Mouse (Mus musculus) myocyte (in vitro differentiated cells): ENCODE measurements around the gene Sash1.

Experiments used
- E2F4 ChIP-seq: IDR thresholded peaks from one replicate; pipeline ENCODE4 v1.6.1; 2011; ENCODE audit warnings: mild to moderate bottlenecking, control low read depth, moderate library complexity; ENCODE audit not compliant: insufficient read depth
- MAX ChIP-seq: IDR thresholded peaks from one replicate; pipeline ENCODE4 v1.6.1; 2011; ENCODE audit warnings: low read depth, mild to moderate bottlenecking, control low read depth
- POLR2A ChIP-seq: IDR thresholded peaks from one replicate; pipeline ENCODE4 v1.6.1; 2011; ENCODE audit warnings: low read depth, mild to moderate bottlenecking, control low read depth, moderate library complexity; ENCODE audit not compliant: insufficient read length
- POLR2AphosphoS2 ChIP-seq: IDR thresholded peaks from one replicate; pipeline ENCODE4 v1.6.1; 2011; ENCODE audit warnings: low read depth, control low read depth; ENCODE audit not compliant: insufficient read length
- TCF12 ChIP-seq: IDR thresholded peaks from one replicate; pipeline ENCODE4 v1.6.1; 2011; ENCODE audit warnings: mild to moderate bottlenecking, control low read depth; ENCODE audit not compliant: poor library complexity, insufficient read depth, severe bottlenecking
- USF1 ChIP-seq: IDR thresholded peaks from one replicate; pipeline ENCODE4 v1.6.1; 2011; ENCODE audit warnings: low read depth, mild to moderate bottlenecking, control low read depth, moderate library complexity

DNA sequence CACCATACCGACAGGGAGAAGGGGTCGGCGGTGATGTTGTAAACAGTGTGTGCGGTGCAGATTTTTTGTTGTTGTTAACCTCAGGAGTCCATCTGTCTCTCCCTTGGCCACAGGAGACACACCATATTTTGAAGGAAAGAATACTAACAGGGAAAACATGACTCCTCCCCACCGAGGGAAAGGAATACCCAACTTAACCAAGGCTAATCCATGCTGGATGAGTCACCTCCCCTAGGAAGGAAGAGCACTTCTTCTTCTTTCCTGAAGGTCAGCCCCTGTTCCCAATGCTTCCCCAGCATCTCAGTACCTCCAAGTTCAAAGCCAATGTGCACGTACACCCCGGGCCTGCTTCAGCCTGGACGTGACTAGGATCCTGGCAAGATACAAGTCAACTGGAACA, 73.1 kb downstream of the Sash1 start:
- no peak for TF ChIP-seq POLR2A
- TF ChIP-seq TCF12, result no peak
- TF ChIP-seq E2F4, result no peak
- no peak for TF ChIP-seq USF1
- no peak for TF ChIP-seq POLR2AphosphoS2
- no peak for TF ChIP-seq MAX
